Mouse (Mus musculus) gastrocnemius, adult 2 months (tissue): ENCODE data around the gene Foxa3. TPM values are rescaled to one million over a fixed set of nuclear protein-coding genes. Genes with fewer than 3 reads are reported as not detected.
"Not testable (repeated sequence)": the region's sequence is repeated elsewhere in the genome, so short reads cannot be mapped to it uniquely, and the experiment has no call there.

ENCODE experiments used
- DNase-seq: peaks from one replicate; pipeline ENCODE4 v3.0.0; 2022
- H3K27ac ChIP-seq: fragments of 200-600 bp; 2 replicates; pipeline ENCODE4 v1.8.1; 2022; ENCODE audit warnings: mild to moderate bottlenecking
- H3K4me3 ChIP-seq: fragments of 200-600 bp; 2 replicates; pipeline ENCODE4 v1.8.1; 2022; ENCODE audit warnings: mild to moderate bottlenecking, moderate library complexity
- CTCF ChIP-seq: fragments of 200-600 bp; IDR thresholded peaks from 2 replicates; pipeline ENCODE4 v1.8.1; 2022; ENCODE audit warnings: antibody characterized with exemption, mild to moderate bottlenecking, moderate library complexity
- intact Hi-C: fragments of 180-260 bp; cut with DNase I; formaldehyde crosslinking; loops from one replicate; pipeline ENCODE4 v1.15.1; 2025
- long read RNA-seq, 2 experiments: library from polyadenylated mRNA; stranded (forward); transcript quantifications; one replicate each; pipeline ENCODE4 v2.0.0; 2021
- total RNA-seq, 2 experiments: library from RNA; stranded (reverse); gene quantifications; 2 replicates each; pipeline ENCODE4 v1.2.3; 2021

Foxa3 gene
- not detected for total RNA-seq
- long read RNA-seq, experiment 1, result 0 reads
- long read RNA-seq, experiment 2, result 0 reads

DNA sequence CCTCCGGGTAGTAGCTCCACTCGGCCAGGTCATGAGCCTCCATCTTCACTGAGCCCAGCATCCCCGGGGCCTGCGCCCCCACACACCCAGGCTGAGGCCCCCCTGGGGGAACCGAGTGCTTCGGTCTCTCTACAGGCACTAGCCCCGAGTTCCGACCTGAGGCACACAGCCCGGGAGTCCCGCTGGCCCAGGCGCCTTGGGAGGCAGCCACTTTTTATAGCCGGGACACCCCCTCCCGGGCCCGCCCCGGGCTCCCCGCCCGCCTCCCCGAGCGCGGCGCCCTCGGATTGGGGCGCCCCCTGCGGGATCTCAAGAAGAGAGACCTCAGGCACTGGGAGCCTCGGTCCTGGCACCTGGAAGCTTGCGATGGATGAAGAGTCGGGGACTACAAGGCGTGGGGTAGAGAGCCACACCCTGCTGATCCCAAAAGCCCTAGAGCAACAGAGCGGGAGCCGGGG lies at the start of gene Foxa3:
Gene Foxa3, minus strand, starts transcription at position 182 of the 458 bp plus-strand sequence.
- Histone ChIP-seq H3K27ac (peak within 1 kb of the TSS; percentile 89), H3K4me3 (peak within 1 kb of the TSS; percentile 84)
- DNase-seq, result peak; percentile 81
- intact Hi-C loops, result loop anchor here (2.0 kb wide), 2 partner anchors 17 to 127 kb away; no protein-coding TSS in a partner anchor
- TF ChIP-seq CTCF, result peak; percentile 69

- H3K4me3 ChIP-seq, intact Hi-C loops, H3K27ac ChIP-seq: not testable (repeated sequence)
- peak; percentile 54 for TF ChIP-seq CTCF
- peak; percentile 9 for DNase-seq
These were observed 47.7 kb upstream of the Foxa3 start for GRCm38 (mm10) chr7:19071024-19071423.

DNA sequence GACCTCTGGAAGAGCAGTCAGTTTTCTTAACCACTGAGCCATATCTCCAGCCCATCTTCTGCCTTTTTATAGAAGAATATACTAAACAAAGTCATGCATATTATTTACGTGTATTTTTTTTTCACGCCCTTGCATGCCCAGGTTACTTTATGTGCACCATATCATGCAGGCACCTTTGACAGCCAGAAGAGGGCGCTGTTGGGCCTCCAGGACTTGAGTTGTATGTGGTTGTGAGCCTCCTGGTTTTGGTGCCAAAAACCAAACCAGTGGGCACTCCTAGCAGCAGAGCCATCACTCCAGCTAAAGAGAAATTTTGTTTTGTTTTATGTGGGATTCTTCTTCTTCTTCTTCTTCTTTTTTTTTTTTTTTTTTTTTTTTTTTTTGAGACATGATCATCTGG lies 46.2 kb upstream of the Foxa3 start:
- H3K4me3 ChIP-seq, result no peak overlapping the region
- peak; percentile 64 for TF ChIP-seq CTCF
- DNase-seq, result peak; percentile 34
- H3K27ac ChIP-seq, result no peak overlapping the region
- intact Hi-C loops, result loop anchor here (1.0 to 5.0 kb wide), 2 partner anchors 24 to 38 kb away; no protein-coding TSS in a partner anchor

- intact Hi-C loops, result loop anchor here (1.0 to 5.0 kb wide), 2 partner anchors 25 to 39 kb away; no protein-coding TSS in a partner anchor
- DNase-seq, result peak; percentile 79
These were observed 45.4 kb upstream of the Foxa3 start for GRCm38 (mm10) chr7:19068707-19069106.

DNA sequence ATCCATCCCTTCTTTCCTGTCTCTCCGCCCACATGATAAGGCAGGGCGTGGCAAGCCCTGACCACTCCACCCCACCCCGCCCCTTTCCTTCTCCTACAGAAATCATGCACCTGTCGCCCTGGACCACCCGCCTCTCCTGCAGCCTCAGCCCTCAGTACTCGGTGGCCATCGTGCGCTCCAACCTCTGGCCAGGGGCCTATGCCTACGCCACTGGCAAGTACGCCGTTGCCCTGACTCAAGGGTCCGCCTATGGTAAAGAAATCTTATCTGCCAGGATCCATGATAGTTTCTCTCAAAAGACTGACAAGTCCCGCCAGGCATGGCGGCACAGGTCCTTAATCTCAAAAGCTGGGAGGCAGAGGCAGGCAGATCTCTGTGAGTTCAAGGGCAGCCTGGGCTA lies 44.6 kb upstream of the Foxa3 start:
- no peak overlapping the region for H3K27ac ChIP-seq
- intact Hi-C loops, result loop anchor here (5.0 kb wide), 1 partner anchor 39 kb away; no protein-coding TSS in a partner anchor
- H3K4me3 ChIP-seq, result no peak overlapping the region
- DNase-seq, result peak; percentile 17
- TF ChIP-seq CTCF, result no peak

More at GRCm38 (mm10) chr7:19068707-19069106, 45.4 kb upstream of the Foxa3 start:
- Histone ChIP-seq H3K27ac (no peak overlapping the region), H3K4me3 (no peak overlapping the region)
- TF ChIP-seq CTCF, result peak; percentile 88

DNA sequence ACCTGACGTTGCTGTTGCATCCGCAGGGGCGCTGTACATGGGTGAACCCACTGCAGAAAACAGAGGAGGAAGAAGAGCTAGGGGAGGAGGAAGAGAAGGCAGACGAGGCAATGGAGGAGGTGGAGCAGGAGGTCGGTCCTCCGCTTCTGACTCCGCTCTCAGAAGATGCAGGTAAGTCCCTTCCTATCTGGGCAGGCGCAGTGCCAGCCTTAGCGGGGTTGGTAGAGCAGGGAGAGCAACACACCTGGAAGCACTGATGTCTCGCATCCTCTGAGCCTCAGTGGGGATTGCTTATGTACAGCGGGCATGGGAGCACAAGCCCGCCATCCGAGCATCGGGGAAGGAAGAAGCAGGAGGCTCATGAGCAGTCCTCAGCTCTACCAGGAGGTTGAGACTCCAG lies 43.7 kb upstream of the Foxa3 start:
- no peak for TF ChIP-seq CTCF
- DNase-seq, result peak; percentile 13

DNA sequence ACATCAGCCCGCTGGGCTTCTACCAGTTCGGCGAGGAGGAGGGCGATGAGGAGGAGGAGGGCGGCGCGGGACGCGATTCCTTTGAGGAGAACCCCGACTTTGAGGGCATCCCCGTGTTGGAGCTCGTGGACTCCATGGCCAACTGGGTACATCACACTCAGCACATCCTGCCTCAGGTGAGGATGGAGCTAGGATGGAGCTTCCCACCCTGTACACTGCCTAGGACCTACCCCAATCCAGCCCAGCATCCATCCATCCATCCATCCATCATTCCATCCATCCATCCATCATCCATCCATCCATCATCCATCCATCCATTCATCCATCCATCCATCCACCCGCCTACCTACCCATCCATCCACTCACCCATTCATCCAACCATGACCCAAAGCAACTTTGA lies 42.6 kb upstream of the Foxa3 start:
- no peak overlapping the region for H3K4me3 ChIP-seq
- TF ChIP-seq CTCF, result no peak
- DNase-seq, result peak; percentile 15
- no peak overlapping the region for H3K27ac ChIP-seq
- intact Hi-C loops, result loop anchor here (5.0 kb wide), 1 partner anchor 41 kb away; no protein-coding TSS in a partner anchor

More for the DNA sequence above, 43.7 kb upstream of the Foxa3 start:
- Histone ChIP-seq H3K4me3 (no peak overlapping the region), H3K27ac (no peak overlapping the region)
- intact Hi-C loops, result loop anchor here (5.0 kb wide), 1 partner anchor 40 kb away; no protein-coding TSS in a partner anchor

- no peak overlapping the region for H3K4me3 ChIP-seq
- no peak overlapping the region for H3K27ac ChIP-seq
- no peak for TF ChIP-seq CTCF
- intact Hi-C loops, result no loop called here
- peak; percentile 10 for DNase-seq
These were observed 34.1 kb upstream of the Foxa3 start for GRCm38 (mm10) chr7:19057405-19057804.

DNA sequence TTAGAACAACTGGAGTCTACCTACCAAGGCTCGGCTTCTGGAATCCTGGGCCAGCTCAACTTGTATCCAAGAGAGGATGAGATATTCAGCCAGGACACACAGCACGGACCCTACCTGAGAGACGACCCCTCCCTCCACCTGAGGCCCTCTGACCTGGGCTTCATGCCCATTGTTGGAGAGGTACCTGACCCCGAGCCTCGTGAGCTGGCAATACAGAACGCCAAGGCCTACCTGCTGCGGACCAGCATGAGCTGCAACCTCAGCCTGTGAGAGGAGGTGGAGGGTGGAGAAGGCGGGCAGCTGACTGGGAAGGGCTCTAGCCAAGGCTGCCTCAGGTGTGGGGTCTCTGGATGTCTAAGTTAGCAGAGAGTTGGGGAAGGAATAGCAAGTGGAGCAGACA lies 31.8 kb upstream of the Foxa3 start:
- no peak overlapping the region for H3K27ac ChIP-seq
- intact Hi-C loops, result no loop called here
- TF ChIP-seq CTCF, result no peak
- DNase-seq, result no peak
- H3K4me3 ChIP-seq, result no peak overlapping the region

- Histone ChIP-seq H3K4me3 (no peak overlapping the region), H3K27ac (no peak overlapping the region)
- DNase-seq, result no peak
- no peak for TF ChIP-seq CTCF
- intact Hi-C loops, result no loop called here
These were observed 31.4 kb upstream of the Foxa3 start for GRCm38 (mm10) chr7:19054777-19055076.

DNA sequence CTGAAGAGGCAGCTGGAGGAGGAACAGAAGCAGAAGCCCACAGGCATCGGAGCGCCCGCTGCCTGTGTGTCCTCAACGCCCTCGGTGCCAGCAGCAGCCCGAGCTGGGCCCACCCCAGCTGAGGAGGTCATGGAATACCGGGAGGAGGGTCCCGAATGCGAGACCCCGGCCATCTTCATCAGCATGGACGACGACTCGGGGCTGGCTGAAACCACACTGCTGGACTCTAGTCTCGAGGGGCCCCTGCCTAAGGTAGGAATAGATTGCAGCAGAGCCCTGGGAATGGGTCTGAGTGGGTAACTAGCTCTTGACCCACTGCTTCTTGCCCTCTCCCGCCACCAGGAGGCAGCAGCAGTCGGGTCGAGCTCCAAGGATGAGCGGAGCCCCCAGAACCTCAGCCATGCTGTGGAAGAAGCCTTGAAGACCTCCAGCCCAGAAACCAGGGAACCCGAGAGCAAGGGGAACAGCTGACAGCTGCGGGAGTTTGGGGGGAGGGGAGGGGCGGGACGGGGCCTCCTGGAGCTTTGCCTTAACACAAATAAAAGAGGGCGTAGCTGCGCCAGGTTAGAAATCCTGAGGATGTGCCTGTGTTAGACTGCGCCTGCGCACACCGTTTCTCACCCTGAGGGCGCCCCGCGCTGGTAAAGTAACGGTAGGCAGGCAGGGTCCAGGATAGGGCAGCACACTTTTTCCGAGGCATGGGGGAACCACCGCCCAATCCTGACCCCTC lies 30.9 kb upstream of the Foxa3 start, which contains the start of gene Rsph6a:
Gene Rsph6a, plus strand, starts transcription at position 644 of the 730 bp plus-strand sequence.
- Histone ChIP-seq H3K4me3 (no peak within 1 kb of the TSS), H3K27ac (no peak within 1 kb of the TSS)
- TF ChIP-seq CTCF, result peak; percentile 58
- peak; percentile 61 for DNase-seq
- intact Hi-C loops, result no loop called here

DNA sequence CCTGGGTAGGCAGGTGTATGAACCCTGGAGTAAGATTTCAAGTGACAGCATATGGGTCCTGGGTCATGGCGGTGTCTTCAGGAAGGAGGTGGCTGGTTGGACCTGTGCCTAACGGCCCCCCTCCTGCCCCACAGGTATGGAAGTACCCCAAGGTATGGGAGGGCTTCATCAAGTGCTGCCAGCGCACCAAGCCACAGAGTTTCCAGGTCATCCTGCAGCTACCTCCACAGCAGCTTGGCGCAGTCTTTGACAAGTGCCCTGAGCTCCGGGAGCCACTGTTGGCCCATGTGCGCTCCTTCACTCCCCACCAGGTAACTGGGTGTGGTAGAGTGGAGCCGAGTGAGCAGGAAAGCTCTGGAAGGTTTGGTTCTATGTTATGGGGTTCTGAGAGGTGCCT lies 29.8 kb upstream of the Foxa3 start:
- DNase-seq, result no peak
- no peak for TF ChIP-seq CTCF
- no peak overlapping the region for H3K4me3 ChIP-seq
- peak overlapping the region; percentile 74 for H3K27ac ChIP-seq
- intact Hi-C loops, result no loop called here

DNA sequence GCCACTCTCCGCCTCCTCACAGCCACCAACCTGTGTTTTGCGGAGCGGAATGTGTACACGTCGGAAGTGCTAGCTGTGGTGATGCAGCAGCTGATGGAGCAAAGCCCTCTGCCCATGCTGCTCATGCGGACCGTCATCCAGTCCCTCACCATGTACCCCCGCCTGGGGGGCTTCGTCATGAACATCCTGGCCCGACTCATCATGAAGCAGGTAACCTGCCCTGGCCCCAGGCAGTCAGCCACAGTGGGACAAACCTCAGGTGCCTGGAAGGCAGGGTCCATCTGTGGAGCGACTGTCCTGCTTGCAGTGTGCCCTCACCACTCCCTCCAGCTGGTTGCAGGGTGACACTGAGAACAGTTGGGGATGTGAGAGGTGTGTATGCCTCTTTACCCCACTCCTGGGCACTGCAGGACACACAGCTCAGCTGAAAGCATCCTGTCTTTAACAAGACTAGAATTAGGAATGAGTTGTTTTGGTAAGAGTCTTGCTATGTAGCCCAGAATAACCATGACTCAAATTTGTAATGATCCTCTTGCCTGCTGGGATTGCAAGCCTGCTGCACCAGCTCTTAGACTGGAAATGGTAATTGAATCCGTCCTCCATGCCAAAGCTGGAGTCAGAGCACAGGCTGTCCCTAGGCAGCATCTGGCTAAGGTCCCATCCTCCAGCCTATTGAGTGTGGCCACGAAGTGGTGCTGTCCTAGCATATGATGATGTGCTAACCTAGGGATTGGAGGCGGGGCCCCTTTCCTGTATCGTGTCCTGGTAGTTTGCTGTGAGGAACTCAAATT lies 29.2 kb upstream of the Foxa3 start:
- Histone ChIP-seq H3K27ac (peak overlapping the region; percentile 84), H3K4me3 (no peak overlapping the region)
- DNase-seq, result peak; percentile 87
- intact Hi-C loops, result no loop called here
- TF ChIP-seq CTCF, result peak; percentile 14; the same call in 1 of the 2 replicates
